Mouse (Mus musculus) left cerebral cortex, postnatal 36 days (tissue): ENCODE measurements around the gene Gm5930. TPM values are rescaled to one million over a fixed set of nuclear protein-coding genes. Genes with fewer than 3 reads are reported as not detected.
"Not testable (repeated sequence)": the region's sequence is repeated elsewhere in the genome, so short reads cannot be mapped to it uniquely, and the experiment has no call there.

Experiments used
- DNase-seq, 2 experiments: peaks; one replicate each; pipeline ENCODE4 v3.0.0; 2021 to 2022; ENCODE audit warnings: low spot score in 2 of 2, mixed read lengths in 1 of 2
- intact Hi-C: fragments of 180-260 bp; cut with DNase I; formaldehyde crosslinking; loops from one replicate; pipeline ENCODE4 v1.15.1; 2025
- total RNA-seq, 2 experiments: library from RNA; stranded (reverse); gene quantifications; 2 replicates each; pipeline ENCODE4 v1.2.3; 2021

The Gm5930 gene
- not detected for total RNA-seq

DNA sequence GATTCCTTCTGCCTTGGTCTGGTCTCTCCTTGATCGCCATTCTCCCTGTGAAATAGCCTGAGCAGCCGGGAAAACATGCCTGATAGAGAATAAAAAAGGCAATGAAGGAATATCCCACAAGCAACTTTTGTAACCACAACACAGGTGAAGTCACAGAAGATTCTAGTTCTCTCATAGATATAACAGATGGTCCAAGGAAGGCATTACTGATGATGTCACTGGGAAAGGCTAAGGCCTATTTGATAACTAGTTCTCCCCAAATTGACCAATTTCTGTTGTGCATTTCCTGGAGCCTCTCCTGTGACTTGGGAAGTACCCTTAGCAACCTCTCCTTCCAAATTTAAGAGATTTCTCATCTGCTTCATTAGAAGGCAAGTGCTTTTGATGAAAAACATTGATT, at the start of gene Gm5930:
Gene Gm5930, minus strand, starts transcription at position 101 of the 400 bp plus-strand sequence.
- DNase-seq, intact Hi-C loops: not testable (repeated sequence)

DNA sequence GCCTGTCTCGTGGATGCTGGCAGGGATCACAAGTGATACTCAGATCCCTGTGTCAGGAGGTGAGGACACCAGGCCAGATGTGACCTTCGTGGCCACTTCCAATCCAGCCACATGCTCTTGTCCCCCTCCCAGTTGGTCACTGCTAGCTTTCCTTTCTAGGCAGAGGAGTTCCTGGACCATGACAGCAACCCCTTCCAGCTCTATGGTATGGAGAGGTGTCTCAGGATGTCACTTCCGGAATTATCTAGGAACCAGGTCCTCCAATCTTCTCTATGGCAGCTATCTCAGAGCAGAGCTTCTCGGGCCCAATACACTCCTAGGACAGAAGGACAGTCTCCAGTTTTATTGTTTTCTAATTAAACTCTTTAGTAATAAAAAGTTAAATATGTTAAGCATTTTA, 45.8 kb upstream of the Gm5930 start:
- intact Hi-C loops, DNase-seq: not testable (repeated sequence)

DNA sequence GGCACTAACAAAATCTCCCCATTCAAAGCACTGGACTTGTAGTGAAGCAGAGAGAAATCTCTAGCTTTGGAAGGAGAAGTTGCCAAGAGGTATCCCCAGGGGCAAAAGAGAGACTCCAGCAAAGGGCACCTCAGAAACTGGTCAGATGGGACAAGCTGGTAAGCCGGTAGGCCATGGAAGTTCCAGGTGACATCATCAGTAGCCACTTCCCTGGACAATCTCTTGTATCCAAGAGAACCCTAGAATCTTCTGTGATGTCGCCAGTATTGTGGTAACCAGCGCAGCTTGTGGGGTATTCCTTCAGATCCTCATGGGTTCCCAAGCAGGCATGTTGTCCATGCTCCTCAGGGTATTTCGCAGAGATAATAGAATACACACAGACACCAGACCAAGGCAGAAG, 26.7 kb upstream of the Gm5930 start, which contains the start of gene Gm8229:
Gene Gm8229, plus strand, starts transcription at position 301 of the 400 bp plus-strand sequence.
- intact Hi-C loops, DNase-seq: not testable (repeated sequence)

DNA sequence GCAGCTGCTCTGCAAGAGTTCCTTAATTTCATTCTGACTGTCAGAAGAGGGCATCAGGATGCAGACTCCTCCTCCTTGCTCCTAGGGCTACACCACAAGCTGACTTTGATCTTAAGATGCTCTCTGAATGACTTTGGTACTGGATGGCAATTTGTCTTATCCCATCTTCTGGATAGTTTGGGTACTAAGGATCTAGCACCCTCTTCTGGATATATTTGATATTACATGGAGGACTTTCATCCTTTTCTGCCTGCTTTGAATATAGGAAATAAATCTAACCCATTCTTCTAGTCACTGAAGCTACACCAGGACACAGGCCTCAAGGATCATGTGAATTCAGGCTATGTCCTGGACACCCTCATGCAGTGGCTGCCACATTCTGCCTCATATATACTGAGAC, 23.9 kb upstream of the Gm5930 start:
- intact Hi-C loops, DNase-seq: not testable (repeated sequence)

DNA sequence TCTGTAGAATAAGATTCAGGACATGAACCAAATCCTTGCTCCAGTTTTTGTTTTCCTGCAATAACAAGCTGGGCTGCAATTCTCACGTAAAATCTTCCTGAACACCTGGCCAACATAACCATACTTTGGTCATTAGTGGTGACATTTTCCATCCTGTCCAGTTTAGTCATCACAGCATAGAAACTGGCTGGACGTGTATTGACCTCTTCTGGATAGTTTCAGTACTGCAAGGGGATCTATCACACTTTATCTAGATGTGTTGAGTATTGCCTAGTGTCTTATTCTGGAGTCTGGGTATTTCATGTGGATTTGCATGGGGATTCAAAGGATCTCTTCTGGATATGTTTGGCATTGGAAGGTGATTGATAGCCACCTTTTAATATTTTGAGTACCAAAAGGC, 23.0 kb upstream of the Gm5930 start:
- intact Hi-C loops, DNase-seq: not testable (repeated sequence)

DNA sequence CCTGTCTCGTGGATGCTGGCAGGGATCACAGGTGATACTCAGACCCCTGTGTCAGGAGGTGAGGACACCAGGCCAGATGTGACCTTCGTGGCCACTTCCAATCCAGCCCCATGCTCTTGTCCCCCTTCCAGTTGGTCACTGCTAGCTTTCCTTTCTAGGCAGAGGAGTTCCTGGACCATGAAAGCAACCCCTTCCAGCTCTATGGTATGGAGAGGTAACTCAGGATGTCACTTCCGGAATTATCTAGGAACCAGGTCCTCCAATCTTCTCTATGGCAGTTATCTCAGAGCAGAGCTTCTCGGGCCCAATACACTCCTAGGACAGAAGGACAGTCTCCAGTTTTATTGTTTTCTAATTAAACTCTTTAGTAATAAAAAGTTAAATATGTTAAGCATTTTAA, 26.3 kb downstream of the Gm5930 start:
- DNase-seq, intact Hi-C loops: not testable (repeated sequence)

DNA sequence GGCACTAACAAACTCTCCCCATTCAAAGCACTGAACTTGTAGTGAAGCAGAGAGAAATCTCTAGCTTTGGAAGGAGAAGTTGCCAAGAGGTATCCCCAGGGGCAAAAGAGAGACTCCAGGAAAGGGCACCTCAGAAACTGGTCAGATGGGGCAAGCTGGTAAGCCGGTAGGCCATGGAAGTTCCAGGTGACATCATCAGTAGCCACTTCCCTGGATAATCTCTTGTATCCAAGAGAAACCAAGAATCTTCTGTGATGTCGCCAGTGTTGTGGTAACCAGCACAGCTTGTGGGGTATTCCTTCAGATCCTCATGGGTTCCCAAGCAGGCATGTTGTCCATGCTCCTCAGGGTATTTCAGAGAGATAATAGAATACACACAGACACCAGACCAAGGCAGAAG, 53.1 kb downstream of the Gm5930 start, which contains the start of gene Gm8220:
Gene Gm8220, plus strand, starts transcription at position 301 of the 400 bp plus-strand sequence.
- DNase-seq, intact Hi-C loops: not testable (repeated sequence)

Other genes starting within 250 kb of the Gm5930 start
- gene Ear2, start 235.9 kb downstream of the Gm5930 start, total RNA-seq: under 1 TPM; 0.47 to 0.79 TPM
- gene Gm3327, start 214.7 kb downstream of the Gm5930 start, total RNA-seq: not detected
- not detected for gene Gm8212, start 140.9 kb downstream of the Gm5930 start, total RNA-seq
- gene 4930503E14Rik, start 125.3 kb downstream of the Gm5930 start, total RNA-seq: not detected
- gene Gm8220, start 53.0 kb downstream of the Gm5930 start, total RNA-seq: not detected
- not detected for gene Gm8229, start 26.8 kb upstream of the Gm5930 start, total RNA-seq
- gene Gm3371, start 72.1 kb upstream of the Gm5930 start, total RNA-seq: not detected
- not detected for gene Gm8232, start 95.1 kb upstream of the Gm5930 start, total RNA-seq
- gene BC061237, start 153.9 kb upstream of the Gm5930 start, total RNA-seq: not detected
- not detected for gene Gm17093, start 179.7 kb upstream of the Gm5930 start, total RNA-seq
- gene Gm8247, start 244.6 kb upstream of the Gm5930 start, total RNA-seq: not detected